Comparison of ENCODE assay signal across 18 mouse cellular contexts in genomic region chr16:89679438-89679837, GRCm38 (mm10).
"Had no signal": no experiment of that assay in that cellular context is flagged by ENCODE, and none has a peak within 500 bp of the region (broad histone marks: within the 10 kb centered on the region; RNA-seq: fewer than 3 reads in every experiment).

No protein-coding gene starts in this region.

- DNase-seq: lung, embryonic 14.5 days; lung, postnatal 10 days; lung, postnatal 4 days; midbrain, embryonic 14.5 days; retina, postnatal 1 day; right cerebral cortex, adult 18-20 months; right cerebral cortex, postnatal 25 days; right cerebral cortex, postnatal 4 days; spleen, adult 18-20 months; thymus, adult 18-20 months; thymus, postnatal 14 days; thymus, postnatal 36 days had no signal

- H3K9ac ChIP-seq: lung, embryonic 14.5 days; midbrain, embryonic 12.5 days; neural tube, embryonic 13.5 days; neural tube, embryonic 15.5 days had no signal

- H3K27me3 ChIP-seq: midbrain, embryonic 12.5 days; neural tube, embryonic 13.5 days; neural tube, embryonic 15.5 days had no signal

- H3K4me2 ChIP-seq: lung, embryonic 14.5 days; midbrain, embryonic 12.5 days; neural tube, embryonic 13.5 days; neural tube, embryonic 15.5 days had no signal

- ATAC-seq: midbrain, embryonic 16.5 days had no signal

- H3K27ac ChIP-seq: midbrain, embryonic 10.5 days; midbrain, embryonic 12.5 days; neural tube, embryonic 13.5 days; neural tube, embryonic 15.5 days had no signal

- H3K4me3 ChIP-seq: midbrain, embryonic 10.5 days; midbrain, embryonic 12.5 days; myocyte; neural tube, embryonic 13.5 days; neural tube, embryonic 15.5 days had no signal

- H3K9me3 ChIP-seq: midbrain, embryonic 10.5 days; midbrain, embryonic 12.5 days; neural tube, embryonic 13.5 days; neural tube, embryonic 15.5 days had no signal

- H3K36me3 ChIP-seq: midbrain, embryonic 10.5 days; midbrain, embryonic 12.5 days; neural tube, embryonic 13.5 days; neural tube, embryonic 15.5 days had no signal

- H3K4me1 ChIP-seq: midbrain, embryonic 10.5 days; midbrain, embryonic 12.5 days had no signal
